Mouse (Mus musculus) granulocyte monocyte progenitor cell, adult 5-6 weeks (primary cell): ENCODE results near the gene Arhgef3. TPM values are rescaled to one million over a fixed set of nuclear protein-coding genes. Genes with fewer than 3 reads are reported as not detected.

Experiments used
- ATAC-seq: replicated peaks from 2 replicates; pipeline ENCODE4 v1.8.0; 2016; ENCODE audit warnings: mild to moderate bottlenecking, moderate TSS enrichment, inconsistent platforms; ENCODE audit not compliant: poor library complexity, severe bottlenecking
- total RNA-seq, 2 experiments: library from RNA; stranded (forward) in 1 of 2; stranded (reverse) in 1 of 2; fragments of 200-712, 200-1000 nt in 1 of 2; fragments of >200 nt in 1 of 2; fragmentation: Nextera tagmentation in 1 of 2; gene quantifications; 2 replicates each; pipeline ENCODE4 v1.2.3; 2014 to 2017

The Arhgef3 gene
- 14.5 and 14.7 TPM in 2 replicates for total RNA-seq (2014; fragmentation: Nextera tagmentation)
- 13.8 and 20.3 TPM in 2 replicates for total RNA-seq (2017)

DNA sequence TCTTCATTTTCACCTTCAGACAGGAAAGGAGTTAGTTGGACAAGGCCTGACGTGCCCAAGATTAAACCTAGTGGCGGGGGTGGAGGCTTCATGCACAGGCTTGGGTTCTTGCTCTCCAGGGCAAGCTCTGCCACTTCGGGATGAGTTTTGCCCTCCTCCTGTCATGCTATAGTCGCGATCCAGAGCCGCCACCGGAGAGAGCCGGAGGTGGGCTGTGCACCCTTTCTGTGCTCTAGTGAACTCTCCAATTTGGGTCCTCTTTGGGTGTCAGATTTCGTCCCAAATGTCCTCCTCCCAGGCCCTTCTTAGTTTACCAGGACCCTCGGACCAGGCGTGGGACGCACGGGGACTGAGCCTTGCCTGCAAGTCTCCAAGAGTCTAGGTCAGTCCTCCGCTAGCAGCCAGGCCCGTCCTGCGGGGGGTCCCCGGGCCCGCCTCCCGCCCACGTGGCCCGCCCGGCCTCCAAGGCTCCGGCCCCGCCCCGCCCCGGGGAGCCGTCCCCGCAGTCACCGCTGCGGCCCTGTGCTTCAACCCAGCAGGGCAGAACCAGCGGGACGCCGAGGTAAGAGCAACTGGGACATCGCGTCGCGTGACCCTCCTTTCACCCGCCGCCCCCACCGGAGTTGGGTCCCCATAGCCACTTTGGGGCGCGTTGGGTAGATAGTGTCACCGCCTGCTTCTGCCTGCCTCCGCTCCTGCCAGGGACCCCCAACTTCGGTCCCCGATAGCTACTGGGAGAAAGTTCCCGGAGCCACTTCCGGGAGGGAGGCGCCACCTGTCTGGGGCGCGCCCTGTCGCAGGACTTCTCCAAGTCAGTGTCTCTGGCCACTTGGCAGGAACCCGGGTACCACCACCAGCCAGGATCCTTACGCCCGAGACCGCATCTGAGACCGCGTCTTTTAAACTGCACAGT lies at the start of gene Arhgef3:
TSS of gene Arhgef3 (plus strand) at position 538 of the 913 bp plus-strand sequence.
- peak; percentile 63 for ATAC-seq

- ATAC-seq: peak; percentile 59; the same call in 1 of the 2 replicates
These were observed 48.3 kb upstream of the Arhgef3 start for GRCm38 (mm10) chr14:27066171-27066929.

DNA sequence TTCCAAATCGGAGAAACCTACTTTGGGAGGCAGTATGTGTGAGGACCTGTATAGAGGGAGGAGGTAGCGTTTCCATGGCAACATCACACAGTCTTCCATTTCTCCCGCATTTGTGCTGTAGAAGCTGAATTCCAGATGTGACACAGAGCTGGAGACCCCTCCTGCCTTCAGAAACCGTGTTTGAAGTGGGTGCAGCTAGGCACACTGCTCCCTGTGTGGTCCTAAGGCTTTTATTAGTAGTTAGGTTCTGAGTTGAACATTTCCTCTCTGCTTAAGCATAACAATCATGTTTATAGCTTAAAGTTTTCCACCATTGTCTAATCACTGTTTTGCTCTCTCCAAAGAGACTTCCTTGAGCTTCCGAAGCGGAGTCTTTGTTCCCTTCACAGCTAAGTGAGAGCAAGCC lies 46.8 kb upstream of the Arhgef3 start:
- ATAC-seq: no peak

DNA sequence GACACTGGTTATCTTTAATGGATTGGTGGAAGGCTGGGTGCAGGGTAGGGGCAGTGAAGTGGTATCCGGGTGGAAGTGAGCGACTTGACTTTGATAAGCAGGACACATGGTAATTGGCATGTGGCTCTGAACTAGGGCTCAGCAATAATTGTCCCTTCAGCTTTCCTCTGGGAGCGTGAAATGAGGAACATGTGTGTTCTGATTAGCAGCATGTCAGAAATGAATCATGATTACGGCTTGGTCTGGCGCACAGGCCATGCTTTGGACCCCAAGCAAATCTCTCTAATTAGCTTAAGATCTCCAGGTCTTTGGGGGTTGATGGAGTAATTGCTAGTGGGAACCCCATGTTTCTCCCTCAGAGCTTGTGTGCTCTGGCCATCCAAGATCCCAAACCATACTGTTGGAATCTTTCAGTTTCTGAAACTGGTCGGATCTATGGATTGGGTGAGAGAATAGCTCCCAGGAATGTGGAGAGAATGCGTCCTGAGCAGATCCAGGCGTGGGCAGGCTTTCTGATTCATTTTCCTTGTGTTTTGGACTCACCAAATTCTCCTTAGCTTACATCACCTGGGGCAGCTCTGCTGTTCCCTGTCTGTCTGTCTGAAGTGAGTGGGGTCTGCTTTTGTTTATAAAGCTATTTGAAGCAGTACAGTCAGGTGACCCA lies 45.1 kb upstream of the Arhgef3 start:
- ATAC-seq: no peak

- no peak for ATAC-seq
These were observed 44.6 kb upstream of the Arhgef3 start for GRCm38 (mm10) chr14:27070128-27070527.

GRCm38 (mm10) chr14:27070758-27071157 lies 43.9 kb upstream of the Arhgef3 start:
- no peak for ATAC-seq

DNA sequence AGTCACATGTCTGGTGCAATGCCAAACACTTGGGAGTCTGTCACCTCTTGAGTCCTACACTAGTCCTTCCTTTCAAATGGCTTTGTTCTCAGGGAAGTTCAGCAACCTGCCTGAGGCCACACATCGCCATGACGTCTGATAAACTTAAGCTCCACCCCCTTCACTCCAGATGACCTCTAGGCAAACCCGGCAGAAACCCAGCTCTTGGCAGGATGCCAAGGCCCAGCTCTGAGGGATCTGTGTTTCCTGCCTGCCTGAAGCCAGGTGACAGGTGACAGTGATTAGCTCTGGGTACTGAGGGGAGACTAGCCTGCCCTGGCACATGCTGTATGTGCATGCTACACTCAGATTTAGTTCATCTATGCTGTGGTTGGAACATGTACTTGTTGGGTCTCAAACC lies 42.7 kb upstream of the Arhgef3 start:
- ATAC-seq: no peak

- no peak for ATAC-seq
These were observed 39.6 kb upstream of the Arhgef3 start for GRCm38 (mm10) chr14:27075084-27075483.

DNA sequence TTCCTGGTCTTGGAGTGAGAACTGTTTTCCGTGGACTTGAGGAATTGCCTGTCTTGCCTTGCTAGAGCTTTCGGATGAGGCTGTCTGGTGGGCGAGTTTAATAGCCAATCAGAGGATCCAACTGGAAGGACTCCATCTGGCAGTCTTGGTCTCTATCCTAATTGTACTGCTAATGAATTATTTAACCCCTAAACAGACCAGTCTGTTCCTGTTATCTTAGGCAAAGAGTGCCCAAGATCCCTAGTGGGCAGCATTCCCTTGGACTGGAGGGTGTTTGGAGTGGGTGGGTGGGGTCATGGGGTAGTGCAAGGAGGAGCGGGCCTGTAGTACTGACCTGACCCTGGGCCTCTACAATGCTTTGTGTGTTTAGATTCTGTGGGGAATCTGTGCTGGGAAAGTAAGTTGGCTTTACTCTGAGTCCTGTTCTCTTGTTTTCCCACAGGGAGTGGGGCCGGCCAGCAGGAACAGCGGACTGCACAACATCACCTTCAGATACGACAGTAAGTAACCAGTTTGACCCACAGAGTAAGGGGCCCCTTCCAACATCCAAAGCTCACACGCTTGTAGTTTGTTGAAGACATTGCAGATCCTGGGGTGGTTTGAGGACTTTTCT lies 38.7 kb upstream of the Arhgef3 start:
- ATAC-seq: no peak

- no peak for ATAC-seq
These were observed 38.2 kb upstream of the Arhgef3 start for GRCm38 (mm10) chr14:27076522-27076920.

- ATAC-seq: no peak
These were observed 33.0 kb upstream of the Arhgef3 start for GRCm38 (mm10) chr14:27081536-27082275.

- ATAC-seq: no peak
These were observed 29.2 kb upstream of the Arhgef3 start for GRCm38 (mm10) chr14:27085471-27085870.

GRCm38 (mm10) chr14:27085999-27086398 lies 28.7 kb upstream of the Arhgef3 start:
- ATAC-seq: no peak

DNA sequence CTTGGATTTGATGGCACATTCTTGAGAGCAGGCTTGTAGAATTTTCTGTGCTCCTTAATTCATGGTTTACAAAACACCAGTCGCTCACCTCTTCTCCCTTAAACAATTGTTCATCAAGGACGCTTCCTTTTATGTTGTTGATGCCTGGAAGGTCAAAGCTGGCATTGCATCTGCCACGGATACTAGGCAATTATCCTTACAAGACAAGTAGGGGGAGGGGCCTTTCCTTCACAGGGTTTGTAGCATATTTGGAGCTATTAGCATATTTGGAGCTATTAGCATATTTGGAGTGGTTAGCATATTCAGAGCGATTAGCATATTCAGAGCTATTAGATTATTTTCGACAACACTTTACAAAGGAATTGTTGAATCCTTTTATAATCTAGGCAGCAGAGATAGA lies 20.5 kb upstream of the Arhgef3 start:
- ATAC-seq: no peak

DNA sequence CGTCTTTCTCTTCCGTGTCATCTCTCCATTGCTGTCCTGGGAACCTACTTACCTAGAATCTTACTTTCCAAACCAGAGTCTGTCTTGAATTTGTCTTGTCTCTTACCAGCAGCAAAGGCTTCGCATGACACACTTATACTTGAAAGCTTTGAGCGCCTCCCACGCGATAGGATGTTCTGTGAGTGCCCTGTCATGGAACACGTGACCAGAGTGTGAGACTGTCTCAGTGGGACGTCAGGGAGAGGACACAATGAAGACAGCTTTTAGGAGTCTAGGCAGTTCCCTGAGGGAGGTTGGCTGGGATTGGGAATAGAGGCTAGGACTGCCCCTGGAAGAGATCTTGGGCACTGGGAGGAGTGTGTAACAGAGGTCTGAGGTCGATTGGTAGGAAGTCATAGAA lies 18.6 kb upstream of the Arhgef3 start:
- ATAC-seq: peak; percentile 12; the same call in 1 of the 2 replicates

DNA sequence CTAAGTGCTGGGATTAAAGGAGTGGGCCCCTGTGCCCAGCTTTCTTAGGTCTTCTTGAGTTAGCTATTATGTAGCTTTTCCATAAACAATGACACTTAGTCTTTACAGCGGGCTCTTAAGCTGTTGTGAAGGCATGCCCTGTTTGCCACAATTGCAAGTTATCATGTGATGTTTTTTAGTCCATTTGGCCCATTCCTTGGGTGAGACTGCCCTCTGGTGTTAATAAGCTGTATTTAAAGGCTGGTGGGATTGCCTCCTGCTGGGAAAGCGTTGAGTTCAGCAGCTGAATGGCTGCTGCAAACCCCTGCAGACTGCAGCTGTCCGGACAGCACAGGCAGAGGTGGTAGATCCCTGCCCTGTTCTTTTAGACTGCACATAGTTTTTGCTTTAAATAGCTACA lies 17.9 kb upstream of the Arhgef3 start:
- ATAC-seq: peak; percentile 92

DNA sequence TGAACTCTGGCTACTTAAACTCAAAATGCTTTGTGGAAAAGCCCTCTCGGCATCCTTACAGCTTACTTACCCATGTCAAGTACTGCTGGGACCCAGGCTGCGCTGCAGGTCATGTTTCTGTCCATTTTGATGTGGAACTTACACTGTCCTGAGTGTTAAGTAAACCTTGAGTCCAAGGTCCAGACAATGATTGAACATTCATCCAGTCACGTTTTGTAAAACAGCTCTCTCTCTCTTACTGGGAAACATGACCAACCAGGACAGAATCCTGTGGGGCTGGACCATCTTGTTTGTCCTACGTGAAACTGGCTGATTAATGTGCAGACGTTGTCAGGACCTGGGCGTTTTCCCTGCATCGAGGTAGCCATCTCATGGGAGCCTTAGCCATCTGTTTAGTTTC lies 13.0 kb upstream of the Arhgef3 start:
- ATAC-seq: no peak

DNA sequence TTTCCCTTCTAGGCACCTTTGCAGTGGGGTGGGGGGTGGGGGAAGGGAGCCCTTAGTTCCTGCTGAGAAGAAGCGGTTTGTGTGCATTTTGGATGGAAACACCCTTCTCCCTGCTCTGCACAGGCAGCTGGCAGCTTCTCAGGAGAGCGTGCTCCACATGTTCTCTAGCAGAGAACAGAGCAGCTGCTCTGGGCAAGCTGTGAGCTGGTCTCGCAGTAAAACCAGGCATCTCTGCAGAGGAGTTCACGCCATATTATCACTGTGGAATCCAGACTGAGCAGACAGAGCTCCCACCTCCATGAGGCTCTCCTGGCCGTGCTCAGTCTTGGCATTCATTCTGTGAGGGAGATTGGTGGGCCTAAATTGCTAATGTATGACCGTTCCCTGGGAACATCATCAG lies 12.0 kb upstream of the Arhgef3 start:
- no peak for ATAC-seq

DNA sequence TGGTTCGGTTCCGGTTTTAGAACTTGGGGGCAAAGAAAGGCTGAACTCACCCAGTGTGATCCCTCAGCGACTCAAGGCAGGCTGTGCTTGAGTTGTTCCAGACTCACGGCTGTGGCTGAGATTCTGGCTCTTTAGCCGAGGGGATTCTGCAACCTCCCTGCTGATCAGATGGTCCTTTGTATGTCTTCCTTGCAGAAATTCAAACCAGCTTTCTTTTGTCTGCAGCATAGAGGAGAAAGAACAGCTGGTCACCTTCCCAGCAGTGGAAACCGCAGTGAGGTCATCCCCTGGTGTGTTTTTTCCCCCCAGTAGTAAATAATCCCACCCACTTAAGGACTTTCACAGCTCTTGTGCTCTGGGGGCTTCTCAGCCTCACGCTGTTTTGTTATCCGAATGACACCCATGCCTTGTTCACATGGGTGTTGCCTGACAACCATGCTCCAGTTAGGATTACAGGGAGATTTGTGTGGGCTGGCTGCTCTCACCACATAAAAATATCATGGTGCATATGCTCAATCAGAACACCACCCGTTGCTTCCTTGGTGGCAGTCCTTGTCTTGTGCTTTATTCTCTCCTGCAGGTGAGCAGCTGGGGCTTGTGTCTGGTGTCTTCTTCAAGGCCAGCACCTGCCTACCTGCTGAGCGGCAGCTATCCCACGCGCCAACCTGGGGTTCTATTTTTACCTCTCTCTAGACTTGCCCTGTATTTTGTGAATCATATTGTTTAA lies 8.8 kb upstream of the Arhgef3 start:
- ATAC-seq: no peak
